Mouse (Mus musculus): ENCODE results near the gene Mybpc2.

- no peak for TF ChIP-seq CTCF (IDR thresholded peaks at IDR 0.05; ENCODE audit: low read depth, low read length)
- TF ChIP-seq GATA2 (IDR thresholded peaks at IDR 0.05; ENCODE audit: borderline replicate concordance, low read depth, low read length) = no peak
- no peak for TF ChIP-seq TAL1 (conservative IDR thresholded peaks at IDR 0.05; ENCODE audit: low read depth, low read length)
- TF ChIP-seq GATA1 (IDR thresholded peaks at IDR 0.05; ENCODE audit: borderline replicate concordance, low read length) = no peak
- no peak for TF ChIP-seq POLR2AphosphoS5 (IDR thresholded peaks at IDR 0.05; ENCODE audit: insufficient replicate concordance, low read depth, low read length)
Observed at GRCm38 (mm10) chr7:44467811-44468411, 56.5 kb downstream of the Mybpc2 start, which contains the start of gene Josd2.

Measured in G1E (cell line).